Mouse (Mus musculus) cerebellum, adult 18-20 months (tissue): ENCODE results near the gene Asb8.

Experiments
- DNase-seq, 2 experiments: peaks; one replicate each; pipeline ENCODE4 v3.0.0; 2021

Asb8 gene

GRCm38 (mm10) chr15:98165525-98165924 lies at the start of gene Asb8:
Asb8 (minus strand) TSS chr15:98165625.
- DNase-seq, result no peak

- DNase-seq, result no peak
Measured at GRCm38 (mm10) chr15:98214130-98214529, 48.7 kb upstream of the Asb8 start.

- no peak for DNase-seq
Measured at GRCm38 (mm10) chr15:98213336-98213870, 48.0 kb upstream of the Asb8 start.

GRCm38 (mm10) chr15:98209676-98210075 lies 44.3 kb upstream of the Asb8 start:
- no peak for DNase-seq

DNA sequence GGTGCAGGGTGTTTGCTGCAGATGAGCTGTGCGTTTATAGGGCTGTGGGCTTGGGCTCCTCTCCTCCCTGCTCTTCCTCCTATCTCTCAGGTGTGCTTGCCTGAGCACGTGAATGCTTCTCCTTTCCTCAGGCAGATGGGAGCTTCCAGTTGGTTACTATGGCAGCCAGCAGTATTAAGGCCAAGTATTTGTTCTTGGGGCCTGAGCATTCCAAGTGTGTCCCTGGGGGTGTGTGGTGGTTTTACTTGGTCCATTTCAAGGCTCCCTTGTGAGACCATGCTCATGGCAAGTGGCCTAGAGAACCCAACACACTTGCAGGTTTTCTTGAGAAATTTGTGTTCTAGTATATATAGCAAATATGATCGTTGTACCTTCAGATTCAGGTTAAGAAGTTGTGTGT lies 30.0 kb upstream of the Asb8 start, which contains the start of gene Olfr288:
TSS of gene Olfr288 (minus strand) at position 101 of the 400 bp plus-strand sequence.
- no peak for DNase-seq

- no peak for DNase-seq
Measured at GRCm38 (mm10) chr15:98184456-98184855, 19.0 kb upstream of the Asb8 start.

- peak; percentile 26 to 39 for DNase-seq
Measured at GRCm38 (mm10) chr15:98181856-98182570, 16.6 kb upstream of the Asb8 start.

DNA sequence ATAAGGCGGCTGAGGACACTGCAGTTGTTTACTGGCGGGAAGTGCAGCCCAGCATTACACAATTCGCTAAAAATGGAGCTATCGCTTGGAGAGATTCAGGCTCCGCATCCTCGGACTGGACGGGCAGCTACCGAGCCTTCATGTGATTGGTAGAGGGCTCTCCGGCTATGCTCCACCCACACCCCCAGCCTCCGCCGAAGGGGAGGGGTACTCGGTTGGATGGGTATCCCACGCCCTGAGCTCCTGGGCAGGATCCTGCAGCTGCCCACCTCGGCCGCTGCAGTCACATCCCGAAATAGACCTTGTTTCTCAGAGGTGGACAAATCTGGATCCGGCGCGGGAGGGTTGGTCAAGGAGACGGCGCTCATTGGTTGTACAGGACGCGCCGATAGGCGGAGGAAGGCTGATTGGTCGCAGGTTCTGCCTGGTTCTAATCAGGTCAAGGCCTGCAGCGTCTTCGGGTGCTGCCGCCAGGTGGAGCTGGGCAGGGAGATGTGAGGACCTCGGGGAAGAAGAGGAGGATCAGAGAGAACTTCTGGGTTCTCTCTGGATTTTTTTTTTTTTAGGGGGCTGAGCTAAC lies 15.8 kb upstream of the Asb8 start:
- peak; percentile 95 to 99 for DNase-seq

DNA sequence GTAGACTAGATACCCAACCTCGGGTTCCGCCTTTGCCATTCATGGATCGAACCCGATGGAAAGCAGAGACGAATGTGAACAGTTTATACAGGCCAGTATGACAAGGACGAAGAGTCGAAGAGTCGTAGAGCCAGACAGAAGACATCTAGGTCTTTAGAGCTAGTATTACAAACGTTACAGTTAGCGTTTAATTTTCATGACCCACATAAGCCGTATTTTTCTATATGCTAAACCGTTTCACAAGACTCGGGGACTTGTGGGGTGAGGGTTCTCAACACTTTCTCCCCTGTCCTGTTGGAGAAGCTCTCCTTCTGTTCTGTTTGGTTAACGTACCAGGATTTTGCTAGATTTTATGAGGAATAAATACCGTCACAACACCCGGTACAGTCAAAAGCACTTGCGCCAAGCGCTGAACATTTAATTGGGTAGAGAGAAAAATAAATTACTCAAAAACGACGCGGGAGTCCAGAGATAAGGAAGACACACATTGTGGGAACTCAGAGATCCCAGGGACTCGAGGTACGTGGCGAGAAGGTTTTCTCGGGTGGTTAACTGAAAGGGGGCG lies 15.2 kb upstream of the Asb8 start:
- DNase-seq, result peak; percentile 22 to 38

DNA sequence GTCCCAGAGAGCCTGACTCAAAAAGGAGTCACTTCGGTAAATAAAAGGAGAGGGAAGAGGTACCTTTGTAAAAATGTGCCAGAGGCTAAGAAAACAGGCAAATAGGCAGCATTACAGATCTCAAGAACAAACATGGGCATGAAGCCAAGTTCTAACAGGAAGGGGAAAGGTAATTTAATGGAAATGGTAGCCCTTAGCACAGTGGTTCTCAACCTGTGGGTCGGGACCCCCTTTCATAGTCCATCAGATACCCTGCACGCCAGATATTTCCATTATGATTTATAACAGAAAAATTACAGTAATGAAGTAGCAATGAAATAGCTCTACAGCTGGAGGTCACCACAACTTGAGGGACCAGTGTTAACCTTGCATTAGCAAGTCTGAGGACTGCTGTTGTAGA lies 11.9 kb upstream of the Asb8 start:
- no peak for DNase-seq

DNA sequence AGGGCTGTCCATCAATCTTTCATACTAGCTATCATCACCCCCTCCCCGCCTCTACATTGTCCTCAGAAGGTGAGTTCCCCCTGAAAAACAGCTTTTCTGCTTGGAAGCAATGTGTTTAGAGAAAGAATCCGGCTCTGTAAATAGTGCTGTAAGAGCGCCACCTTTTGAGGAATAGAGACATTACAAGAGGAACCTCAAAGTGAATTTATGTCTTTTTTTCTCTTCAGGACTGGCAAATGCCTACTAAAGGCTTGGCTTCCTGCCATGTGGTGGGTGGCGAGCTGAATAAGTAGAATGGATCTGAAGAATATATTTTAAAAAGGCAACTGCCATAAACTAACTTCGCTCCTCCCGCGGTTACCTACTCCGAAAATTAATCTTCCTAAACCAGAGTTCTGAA lies 8.4 kb upstream of the Asb8 start:
- peak; percentile 55 for DNase-seq

GRCm38 (mm10) chr15:98172113-98172512 lies 6.7 kb upstream of the Asb8 start:
- DNase-seq, result no peak

- no peak for DNase-seq
Measured at GRCm38 (mm10) chr15:98170917-98171316, 5.5 kb upstream of the Asb8 start.

- no peak for DNase-seq
Measured at GRCm38 (mm10) chr15:98170365-98170764, 4.9 kb upstream of the Asb8 start.

DNA sequence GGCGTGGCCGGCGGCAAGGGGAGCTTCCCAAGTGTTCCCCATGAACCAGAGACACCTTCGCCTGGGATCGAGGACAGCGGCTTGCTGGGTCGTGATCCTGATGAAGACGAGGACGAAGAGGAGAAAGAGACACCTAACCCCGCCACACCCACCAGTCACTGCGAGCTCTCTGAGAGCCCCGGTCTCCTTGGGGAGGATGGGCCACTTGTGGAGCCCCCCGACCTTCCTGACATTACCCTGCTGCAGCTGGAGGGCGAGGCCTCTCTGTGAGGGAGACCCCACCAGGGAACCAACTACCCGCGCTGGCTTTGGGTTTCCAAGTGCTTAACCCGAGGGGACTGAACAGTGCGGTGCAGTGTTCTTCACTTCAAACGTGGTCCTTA lies 3.2 kb upstream of the Asb8 start:
- no peak for DNase-seq

GRCm38 (mm10) chr15:98167645-98168621 lies 2.5 kb upstream of the Asb8 start:
- peak; percentile 90 to 96 for DNase-seq

DNA sequence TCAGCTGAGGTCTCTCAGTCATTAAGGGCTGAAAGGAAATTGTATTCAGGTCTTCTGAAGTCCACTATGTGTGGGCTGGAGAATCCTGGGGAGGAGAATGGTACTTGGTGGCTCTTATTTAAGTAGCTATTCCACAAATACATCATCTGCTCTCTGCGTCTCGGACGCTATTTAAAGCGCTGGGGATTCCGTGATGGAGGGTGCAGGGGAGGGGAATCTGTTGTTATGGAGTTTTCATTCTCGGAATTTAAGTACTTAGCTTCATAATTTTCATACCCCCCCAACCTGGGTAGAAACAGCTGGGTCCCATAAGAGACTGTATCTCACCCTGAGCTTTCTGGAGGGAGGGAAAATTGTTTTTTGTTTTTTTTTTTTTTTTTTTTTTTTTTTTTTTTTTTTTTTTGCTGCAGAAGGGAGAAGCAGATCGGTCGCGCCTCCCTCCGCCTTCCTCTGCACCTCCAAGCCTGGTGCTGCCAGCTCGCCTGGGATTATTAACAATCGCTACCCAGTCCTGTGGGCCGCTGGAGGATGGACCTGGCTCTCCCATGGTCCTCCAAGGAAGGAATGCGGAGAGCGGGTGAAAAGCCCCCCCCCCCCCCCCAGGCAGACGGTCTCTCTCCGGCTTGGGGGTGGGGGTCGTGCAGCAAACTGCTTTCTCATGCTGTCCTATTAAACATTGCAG lies 1.7 kb upstream of the Asb8 start, which contains the start of gene Ccdc184:
TSS of gene Ccdc184 (plus strand) at position 196 of the 682 bp plus-strand sequence.
- DNase-seq, result peak in 1 of 2 experiments; percentile 36

- DNase-seq, result no peak
Measured at GRCm38 (mm10) chr15:98162561-98162960, 2.9 kb downstream of the Asb8 start.

DNA sequence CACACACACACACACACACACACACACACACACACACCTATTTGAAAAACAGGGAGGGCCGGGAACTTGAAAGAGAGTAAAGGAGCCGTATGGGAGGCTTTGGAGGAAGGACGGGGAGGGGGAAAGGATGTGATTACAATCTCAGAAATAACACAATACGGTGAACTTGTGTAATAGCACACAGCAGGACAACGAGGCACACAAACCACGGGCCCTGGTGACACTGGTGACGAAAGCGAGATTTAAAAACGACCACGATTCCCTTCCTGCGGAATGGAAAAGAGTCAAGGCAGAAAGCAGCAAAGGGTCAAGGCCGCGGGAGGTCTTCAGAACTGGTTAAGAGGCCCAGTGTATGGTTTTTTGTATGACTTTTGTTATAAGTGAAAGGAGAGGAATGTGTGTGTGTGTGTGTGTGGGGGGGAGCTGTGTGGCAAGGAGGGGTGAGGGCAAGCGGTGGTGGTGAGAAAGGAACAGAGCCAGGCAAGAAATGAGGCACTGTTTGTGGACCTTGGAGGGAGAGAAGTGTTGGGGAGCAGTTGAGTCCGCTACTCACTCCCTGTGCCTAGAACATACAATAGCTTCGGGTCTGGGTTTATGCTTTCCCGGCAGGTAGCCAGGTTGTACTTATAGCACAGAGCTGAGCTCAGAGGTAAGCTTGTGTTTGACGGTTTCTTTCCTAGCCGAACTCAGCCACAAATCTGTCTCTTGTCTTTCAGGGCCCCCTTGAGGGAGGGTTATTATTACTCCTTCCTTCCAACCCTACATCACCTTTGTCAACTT lies 4.2 kb downstream of the Asb8 start:
- DNase-seq, result no peak

DNA sequence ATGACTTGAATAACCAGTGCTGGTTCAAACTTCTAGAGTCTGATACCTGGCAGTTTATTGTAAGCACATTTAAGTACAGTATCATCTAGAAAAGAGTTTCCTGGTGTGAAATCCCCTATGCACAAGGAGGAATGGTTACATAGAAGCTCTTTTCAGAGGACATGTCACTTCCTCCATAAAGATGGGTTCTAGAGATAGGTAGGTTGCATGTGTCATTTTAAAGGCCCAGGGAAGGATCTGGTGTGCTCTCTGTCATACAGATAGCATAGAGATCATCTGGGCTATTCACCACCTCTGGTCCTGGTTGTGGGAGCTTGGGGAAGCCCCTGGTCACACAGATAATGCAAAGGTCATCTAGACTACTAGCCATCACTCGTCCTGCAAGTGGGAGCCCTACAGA lies 8.2 kb downstream of the Asb8 start:
- DNase-seq, result no peak

- no peak for DNase-seq
Measured at GRCm38 (mm10) chr15:98155944-98156343, 9.5 kb downstream of the Asb8 start.
